In the genomic region with DNA sequence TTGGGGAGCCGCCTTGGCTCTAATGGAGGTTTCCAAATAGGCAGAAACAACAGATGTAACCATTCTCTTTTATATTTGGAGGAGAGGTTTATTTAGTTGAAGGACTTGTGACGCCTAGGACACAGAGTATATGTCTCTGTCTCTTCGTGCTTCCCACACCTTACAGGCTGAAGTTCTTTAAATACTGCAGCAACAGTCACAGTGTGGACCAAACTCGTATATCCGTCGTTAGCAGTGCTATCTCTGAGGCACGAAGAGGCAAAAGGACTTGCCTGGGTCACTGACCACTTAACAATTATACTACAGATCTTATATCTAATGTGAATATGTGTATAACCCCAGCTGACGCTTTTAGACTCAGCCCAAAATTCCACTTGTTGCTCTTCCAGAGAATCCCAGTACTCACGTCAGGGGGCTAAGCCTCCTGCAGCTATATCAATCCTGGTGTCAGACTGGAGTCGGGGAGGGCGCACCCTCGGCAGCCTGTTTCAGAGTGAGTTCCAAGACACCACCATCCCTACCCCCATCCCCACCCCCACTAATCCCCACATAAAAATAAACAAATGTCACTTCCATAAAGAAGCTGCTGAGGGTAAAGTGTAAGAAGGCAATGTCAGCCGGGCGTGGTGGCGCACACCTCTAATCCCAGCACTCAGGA, we compare ENCODE assay signal across 8 mouse cellular contexts. TPM values are rescaled to one million over a fixed set of nuclear protein-coding genes. Genes with fewer than 3 reads are reported as not detected.
A peak's percentile ranks its signal among the peaks of the same experiment; 100 is the strongest.
DNase-seq lines count a peak whose midpoint lies in the region; ATAC-seq and TF ChIP-seq lines count a peak whose summit lies in the region.

No protein-coding gene starts in this region.

- peak overlapping the region; percentile 70 for H3K9ac ChIP-seq in heart, embryonic 11.5 days (ENCODE audit: low read depth, low read length)
- peak overlapping the region; percentile 54 for H3K9ac ChIP-seq in ES-E14 (ENCODE audit: insufficient read depth, low read depth, low read length, poor library complexity, severe bottlenecking)
- peak overlapping the region; percentile 86 for H3K9ac ChIP-seq in forebrain, embryonic 11.5 days (ENCODE audit: low read length)
- H3K9ac ChIP-seq in limb, embryonic 13.5 days: peak overlapping the region; percentile 82
- peak overlapping the region; percentile 52; the same call in 1 of the 2 replicates for H3K9ac ChIP-seq in stomach, embryonic 15.5 days

- intact Hi-C loops in heart, postnatal 10 days (cut with DNase I): loop anchor here (5.0 kb wide), 1 partner anchor 234 kb away; no protein-coding TSS in a partner anchor

- no peaks in the 10 kb centered on the region for H3K9me3 ChIP-seq in heart, embryonic 11.5 days (replicated peaks; ENCODE audit: control insufficient read depth, low read length)
- no peaks in the 10 kb centered on the region for H3K9me3 ChIP-seq in ES-E14 (ENCODE audit: control insufficient read depth, insufficient read depth, low read depth, low read length)
- no peaks in the 10 kb centered on the region for H3K9me3 ChIP-seq in forebrain, embryonic 11.5 days (ENCODE audit: control insufficient read depth, low read length)
- no peaks in the 10 kb centered on the region for H3K9me3 ChIP-seq in limb, embryonic 13.5 days
- H3K9me3 ChIP-seq in stomach, embryonic 15.5 days: no peaks in the 10 kb centered on the region

- peak; percentile 42; the same call in 1 of the 2 replicates for ATAC-seq in heart, embryonic 11.5 days (replicated peaks; ENCODE audit: insufficient number of reproducible peaks, low FRiP score, low TSS enrichment)
- peak; percentile 78 for ATAC-seq in forebrain, embryonic 11.5 days (replicated peaks; ENCODE audit: low FRiP score)
- ATAC-seq in limb, embryonic 13.5 days (ENCODE audit: low FRiP score, low read depth): peak; percentile 59; the same call in 1 of the 2 replicates
- peak; percentile 33; the same call in 1 of the 2 replicates for ATAC-seq in stomach, embryonic 15.5 days (ENCODE audit: insufficient read depth, low FRiP score, low read depth)

- H3K36me3 ChIP-seq in heart, embryonic 11.5 days (ENCODE audit: control insufficient read depth, insufficient read depth, low read length): no peaks in the 10 kb centered on the region; the same call in 1 of the 2 replicates
- H3K36me3 ChIP-seq in ES-E14 (ENCODE audit: control insufficient read depth, insufficient read depth, low read length, poor library complexity, severe bottlenecking): no peaks in the 10 kb centered on the region
- no peaks in the 10 kb centered on the region for H3K36me3 ChIP-seq in forebrain, embryonic 11.5 days (ENCODE audit: control insufficient read depth, insufficient read depth, low read length)
- peaks cover 11% of the 10 kb centered on the region; the same call in 1 of the 2 replicates for H3K36me3 ChIP-seq in limb, embryonic 13.5 days
- no peaks in the 10 kb centered on the region for H3K36me3 ChIP-seq in stomach, embryonic 15.5 days

- H3K4me2 ChIP-seq in heart, embryonic 11.5 days: peak overlapping the region; percentile 78
- peak overlapping the region; percentile 76 for H3K4me2 ChIP-seq in forebrain, embryonic 11.5 days (ENCODE audit: low read depth, low read length, severe bottlenecking)
- H3K4me2 ChIP-seq in limb, embryonic 13.5 days (replicated peaks): peak overlapping the region; percentile 75
- peak overlapping the region; percentile 72 for H3K4me2 ChIP-seq in stomach, embryonic 15.5 days

- 18% methylated on average over 15 of the region's 15 CpGs for WGBS in heart, embryonic 11.5 days (ENCODE audit: insufficient replicate concordance)
- 36% methylated on average over 15 of the region's 15 CpGs for WGBS in forebrain, embryonic 11.5 days
- 33% methylated on average over 15 of the region's 15 CpGs for WGBS in limb, embryonic 13.5 days
- 22% methylated on average over 15 of the region's 15 CpGs for WGBS in stomach, embryonic 15.5 days

- peak overlapping the region; percentile 66; the same call in 1 of the 2 replicates for H3K27ac ChIP-seq in heart, embryonic 11.5 days (ENCODE audit: low read depth, low read length)
- H3K27ac ChIP-seq in ES-E14 (ENCODE audit: insufficient read depth, low read depth, low read length, poor library complexity, severe bottlenecking): no peak overlapping the region
- 0 out of 2 replicates have a peak overlapping the region, but pooled peaks have one; percentile 31 for H3K27ac ChIP-seq in forebrain, embryonic 11.5 days (ENCODE audit: low read depth, low read length)
- peak overlapping the region; percentile 39 for H3K27ac ChIP-seq in limb, embryonic 13.5 days
- peak overlapping the region; percentile 64 for H3K27ac ChIP-seq in stomach, embryonic 15.5 days

- H3K4me3 ChIP-seq in heart, embryonic 11.5 days (ENCODE audit: low read depth, low read length): peak overlapping the region; percentile 66
- H3K4me3 ChIP-seq in ES-E14 (ENCODE audit: insufficient read depth in 1 of 2, low read depth in 1 of 2, low read length in 2 of 2, poor library complexity in 1 of 2, severe bottlenecking in 1 of 2): peak overlapping the region; percentile 87 to 95
- H3K4me3 ChIP-seq in forebrain, embryonic 11.5 days (ENCODE audit: low read depth, low read length): peak overlapping the region; percentile 78
- peak overlapping the region; percentile 85 for H3K4me3 ChIP-seq in limb, embryonic 13.5 days
- H3K4me3 ChIP-seq in stomach, embryonic 15.5 days (replicated peaks): peak overlapping the region; percentile 93

- in situ Hi-C loops in ES-E14 (cut with MboI; ENCODE audit: low sequenced_read_pairs in 2 of 2, unreplicated experiment in 2 of 2): no loop called here

- no peaks in the 10 kb centered on the region for H3K27me3 ChIP-seq in heart, embryonic 11.5 days (ENCODE audit: control insufficient read depth, insufficient read depth, low read length)
- no peaks in the 10 kb centered on the region for H3K27me3 ChIP-seq in forebrain, embryonic 11.5 days (ENCODE audit: control insufficient read depth, insufficient read depth, low read length)
- H3K27me3 ChIP-seq in limb, embryonic 13.5 days: no peaks in the 10 kb centered on the region
- no peaks in the 10 kb centered on the region for H3K27me3 ChIP-seq in stomach, embryonic 15.5 days (replicated peaks)

- no peaks in the 10 kb centered on the region for H3K4me1 ChIP-seq in heart, embryonic 11.5 days (ENCODE audit: control insufficient read depth, insufficient read depth, low read length)
- H3K4me1 ChIP-seq in ES-E14 (ENCODE audit: control insufficient read depth in 2 of 2, insufficient read depth in 2 of 2, low read length in 2 of 2, poor library complexity in 1 of 2): no peaks in the 10 kb centered on the region; a peak in 2 of 4 replicates
- H3K4me1 ChIP-seq in forebrain, embryonic 11.5 days (replicated peaks; ENCODE audit: control insufficient read depth, insufficient read depth, low read length): no peaks in the 10 kb centered on the region; the same call in 1 of the 2 replicates
- H3K4me1 ChIP-seq in limb, embryonic 13.5 days: peaks cover 11% of the 10 kb centered on the region; the same call in 1 of the 2 replicates
- no peaks in the 10 kb centered on the region for H3K4me1 ChIP-seq in stomach, embryonic 15.5 days

- DNase-seq in heart, postnatal 10 days: no peak
- DNase-seq in ES-E14 (ENCODE audit: low read depth, low spot score): no peak
- DNase-seq in forebrain, embryonic 11.5 days (ENCODE audit: low spot score): no peak
- DNase-seq in ovary, adult 18-20 months (ENCODE audit: low spot score): no peak
- DNase-seq in Muller cell, postnatal 12 days (ENCODE audit: inconsistent ontology term): no peak

TF ChIP-seq in ES-E14, 5 proteins besides CTCF, POLR2A, EP300 and RAD21:
- no peak for TF ChIP-seq ZC3H11A (IDR thresholded peaks at IDR 0.05; ENCODE audit: borderline replicate concordance, low read depth, low read length)
- TF ChIP-seq HCFC1 (IDR thresholded peaks at IDR 0.05; ENCODE audit: borderline replicate concordance, insufficient read depth, low read length): no peak
- TF ChIP-seq ZNF384 (IDR thresholded peaks at IDR 0.05; ENCODE audit: low read depth, low read length): no peak
- no peak for TF ChIP-seq CHD2 (IDR thresholded peaks at IDR 0.05; ENCODE audit: low read depth, low read length)
- no peak for TF ChIP-seq MAFK (IDR thresholded peaks at IDR 0.05; ENCODE audit: insufficient read depth, low read depth, low read length)

RNA-seq across cellular contexts. Expression of gene Ccdc66, which starts 0.5 kb away (rescaled TPM):
- polyA plus RNA-seq in heart, embryonic 11.5 days (2014; fragmentation: Nextera tagmentation; extraction: Ambion mirVana): 7.8 and 9.1 TPM in 2 replicates
- 1 to 10 TPM; 7.9 to 8.8 TPM for total RNA-seq in heart, postnatal 10 days (2021)
- total RNA-seq in ES-E14 (2012; rRNA removed): 12.4 and 12.7 TPM in 2 replicates
- polyA plus RNA-seq in forebrain, embryonic 11.5 days (2014; fragmentation: Nextera tagmentation; extraction: Ambion mirVana): 18.5 and 19.2 TPM in 2 replicates
- polyA plus RNA-seq in limb, embryonic 13.5 days (2015; fragmentation: Nextera tagmentation; extraction: Ambion mirVana): 15.3 and 20.2 TPM in 2 replicates
- polyA plus RNA-seq in stomach, embryonic 15.5 days (2015; fragmentation: Nextera tagmentation; extraction: Ambion mirVana): 11.2 and 13.0 TPM in 2 replicates
